Mouse (Mus musculus) CH12.LX (cell line): ENCODE measurements at regions not wholly inside any gene's neighbourhood (a gene's known extent, or its start where the extent isn't known, plus 50 kb on each side); places are given as distances from the start of the nearest gene placed in this dataset.

ENCODE experiments used
- CHD1 ChIP-seq: IDR thresholded peaks from 2 replicates; pipeline ENCODE4 v1.6.1; 2012; ENCODE audit warnings: low read depth, low read length, improper control_type of control experiment, inconsistent platforms
- SIN3A ChIP-seq: IDR thresholded peaks from 2 replicates; pipeline ENCODE4 v1.6.1; 2012; ENCODE audit warnings: low read length, improper control_type of control experiment, inconsistent platforms
- TCF12 ChIP-seq: IDR thresholded peaks from 2 replicates; pipeline ENCODE4 v1.6.1; 2014; ENCODE audit warnings: low read depth, mild to moderate bottlenecking, inconsistent platforms, low read length, improper control_type of control experiment
- USF1 ChIP-seq: IDR thresholded peaks from 2 replicates; pipeline ENCODE4 v1.6.1; 2014; ENCODE audit warnings: low read depth, mild to moderate bottlenecking, inconsistent platforms, low read length, improper control_type of control experiment

- no peak for TF ChIP-seq SIN3A
- TF ChIP-seq TCF12, result no peak
- no peak for TF ChIP-seq USF1
- no peak for TF ChIP-seq CHD1
These were observed 632.8 kb upstream of the Map3k7 start for GRCm38 (mm10) chr4:31331053-31331452.
